Comparison of ENCODE assay signal across 13 mouse cellular contexts in the genomic region with DNA sequence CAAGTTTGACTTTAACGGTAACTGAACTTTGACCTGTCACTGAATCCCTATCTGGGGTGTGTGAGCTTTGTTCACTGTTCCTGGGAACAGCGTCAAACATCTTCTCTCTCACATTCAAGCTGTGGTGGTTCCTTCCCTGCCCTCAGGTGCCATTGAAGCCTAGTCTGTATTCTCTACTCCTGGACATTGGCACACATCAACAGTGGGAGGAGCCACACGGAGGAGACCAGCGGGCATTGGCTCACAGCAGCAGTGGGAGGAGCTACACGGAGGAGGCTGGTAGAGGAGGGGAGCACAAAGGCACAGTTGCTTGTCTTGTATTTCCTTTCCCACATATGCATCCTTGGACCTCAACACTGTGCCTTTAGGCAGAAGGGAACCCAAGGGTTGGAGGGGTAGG. TPM values are rescaled to one million over a fixed set of nuclear protein-coding genes. Genes with fewer than 3 reads are reported as not detected.
A peak's percentile ranks its signal among the peaks of the same experiment; 100 is the strongest.
DNase-seq lines count a peak whose midpoint lies in the region; ATAC-seq and TF ChIP-seq lines count a peak whose summit lies in the region.
"Had no signal": no experiment of that assay in that cellular context is flagged by ENCODE, and none has a peak within 500 bp of the region (broad histone marks: within the 10 kb centered on the region; RNA-seq: fewer than 3 reads in every experiment).

No protein-coding gene starts in this region.

- no peak overlapping the region for H3K9ac ChIP-seq in heart, postnatal 0 days (replicated peaks; ENCODE audit: low read depth, low read length)
- H3K9ac ChIP-seq in liver, embryonic 11.5 days (ENCODE audit: low read depth, low read length) = no peak overlapping the region
- H3K9ac ChIP-seq: hindbrain, embryonic 15.5 days; limb, embryonic 15.5 days had no signal

- peaks cover 10% of the 10 kb centered on the region; the same call in 1 of the 2 replicates for H3K27me3 ChIP-seq in heart, postnatal 0 days (ENCODE audit: control insufficient read depth, insufficient read depth, low read length)
- no peaks in the 10 kb centered on the region for H3K27me3 ChIP-seq in spleen, adult 2 months (ENCODE audit: control insufficient read depth, insufficient read depth, low read length)
- H3K27me3 ChIP-seq in liver, embryonic 11.5 days (replicated peaks; ENCODE audit: control insufficient read depth, insufficient read depth, low read length) = peaks cover 5% of the 10 kb centered on the region; the same call in 1 of the 2 replicates
- H3K27me3 ChIP-seq: hindbrain, embryonic 15.5 days had no signal

- WGBS in heart, postnatal 0 days = 55% methylated on average over 5 of the region's 5 CpGs
- 74% methylated on average over 5 of the region's 5 CpGs for WGBS in spleen, adult 2 months
- 60% methylated on average over 5 of the region's 5 CpGs for WGBS in liver, embryonic 11.5 days

- TF ChIP-seq POLR2A in spleen, adult 2 months (IDR thresholded peaks at IDR 0.05; ENCODE audit: low read depth, low read length) = no peak

- intact Hi-C loops in heart, postnatal 14 days (cut with DNase I) = loop anchor here (2.0 kb wide), 1 partner anchor 34 kb away; a partner anchor contains a TSS

- H3K4me1 ChIP-seq in heart, postnatal 0 days (ENCODE audit: control insufficient read depth, insufficient read depth) = peaks cover 11% of the 10 kb centered on the region
- H3K4me1 ChIP-seq in spleen, adult 2 months (ENCODE audit: control insufficient read depth, insufficient read depth, insufficient read length) = peaks cover 4% of the 10 kb centered on the region; the same call in 1 of the 2 replicates
- H3K4me1 ChIP-seq in liver, embryonic 11.5 days (replicated peaks; ENCODE audit: control insufficient read depth, insufficient read depth, low read length) = peaks cover 21% of the 10 kb centered on the region

- TF ChIP-seq EP300 in heart, postnatal 0 days (IDR thresholded peaks at IDR 0.05; ENCODE audit: low read depth) = no peak

- no peaks in the 10 kb centered on the region for H3K9me3 ChIP-seq in heart, postnatal 0 days (replicated peaks; ENCODE audit: control insufficient read depth, low read length)
- H3K9me3 ChIP-seq in liver, embryonic 11.5 days (ENCODE audit: control insufficient read depth, low read length) = peaks cover 3% of the 10 kb centered on the region; the same call in 1 of the 2 replicates
- H3K9me3 ChIP-seq: hindbrain, embryonic 15.5 days; limb, embryonic 15.5 days had no signal

- TF ChIP-seq CTCF in heart, postnatal 0 days (IDR thresholded peaks at IDR 0.05; ENCODE audit: low read depth) = no peak
- no peak for TF ChIP-seq CTCF in spleen, adult 2 months (IDR thresholded peaks at IDR 0.05; ENCODE audit: extremely low read depth, insufficient read depth, insufficient read length, insufficient replicate concordance)

- 0 out of 2 replicates have a peak overlapping the region, but pooled peaks have one; percentile 6 for H3K27ac ChIP-seq in heart, postnatal 0 days (ENCODE audit: low read depth)
- H3K27ac ChIP-seq in spleen, adult 2 months (ENCODE audit: insufficient read depth, low read length) = peak overlapping the region; percentile 76
- H3K27ac ChIP-seq in liver, embryonic 11.5 days (ENCODE audit: low read depth, low read length) = peak overlapping the region; percentile 89
- H3K27ac ChIP-seq: hindbrain, embryonic 15.5 days; limb, embryonic 15.5 days had no signal

- no peak overlapping the region for H3K4me2 ChIP-seq in heart, postnatal 0 days (ENCODE audit: low read depth, low read length)
- H3K4me2 ChIP-seq in liver, embryonic 11.5 days = no peak overlapping the region
- H3K4me2 ChIP-seq: hindbrain, embryonic 15.5 days; limb, embryonic 15.5 days had no signal

- ATAC-seq in heart, postnatal 0 days (ENCODE audit: insufficient read depth, low read depth) = no peak
- no peak for ATAC-seq in liver, embryonic 11.5 days (replicated peaks; ENCODE audit: low FRiP score)

- no peaks in the 10 kb centered on the region for H3K36me3 ChIP-seq in heart, postnatal 0 days (replicated peaks; ENCODE audit: control insufficient read depth, insufficient read depth, low read length)
- H3K36me3 ChIP-seq in spleen, adult 2 months (ENCODE audit: control insufficient read depth, insufficient read depth, low read length) = no peaks in the 10 kb centered on the region
- no peaks in the 10 kb centered on the region for H3K36me3 ChIP-seq in liver, embryonic 11.5 days (ENCODE audit: control insufficient read depth, insufficient read depth, low read length)
- H3K36me3 ChIP-seq: hindbrain, embryonic 15.5 days; limb, embryonic 15.5 days had no signal

- no peak overlapping the region for H3K4me3 ChIP-seq in heart, postnatal 0 days (ENCODE audit: low read depth, low read length)
- H3K4me3 ChIP-seq in spleen, adult 2 months (ENCODE audit: extremely low read depth, insufficient read depth, insufficient read length) = no peak overlapping the region
- no peak overlapping the region for H3K4me3 ChIP-seq in liver, embryonic 11.5 days (ENCODE audit: low read depth, low read length)
- H3K4me3 ChIP-seq: hindbrain, embryonic 15.5 days; limb, embryonic 15.5 days had no signal

- no peak for DNase-seq in heart, postnatal 0 days (ENCODE audit: low spot score)
- DNase-seq in heart, postnatal 14 days = no peak
- DNase-seq in spleen, adult 2 months (ENCODE audit: low read depth in 1 of 2, low spot score in 2 of 2) = no peak
- no peak for DNase-seq in spleen, postnatal 14 days (ENCODE audit: low spot score in 2 of 2)
- no peak for DNase-seq in liver, embryonic 11.5 days (ENCODE audit: low spot score)
- no peak for DNase-seq in layer of hippocampus, adult 8-10 months (ENCODE audit: low spot score in 2 of 2)
- DNase-seq in layer of hippocampus, adult 9-10 months (ENCODE audit: low spot score) = no peak
- no peak for DNase-seq in layer of hippocampus, adult 18-20 months (ENCODE audit: low spot score in 2 of 2)
- DNase-seq: cerebellum, adult 9-11 months; gastrocnemius, postnatal 36 days; right cerebral cortex, adult 18-20 months had no signal

RNA-seq across cellular contexts. Expression of a gene that starts 9.3 kb away (rescaled TPM):
- 0.39 and 1.6 TPM in 2 replicates for total RNA-seq in heart, postnatal 0 days (2014; rRNA removed; ENCODE audit: low replicate concordance)
- polyA plus RNA-seq in heart, postnatal 0 days (2015; fragmentation: Nextera tagmentation; extraction: Ambion mirVana) = 3.7 and 4.1 TPM in 2 replicates
- 1 to 10 TPM; 7.2 to 7.8 TPM for total RNA-seq in heart, postnatal 14 days (2021)
- 1.5 and 2.6 TPM in 2 replicates for polyA plus RNA-seq in spleen, adult 2 months (2012; rRNA removed)
- polyA plus RNA-seq in liver, embryonic 11.5 days (2014; fragmentation: Nextera tagmentation; extraction: Ambion mirVana) = 0.84 and 1.3 TPM in 2 replicates
- 1 to 10 TPM; 1.1 to 1.7 (median 1.3) TPM for total RNA-seq in layer of hippocampus, adult 8-10 months (2022)
- 1 to 10 TPM in 1 of 2 experiments, not detected in 1; 1.0 TPM for total RNA-seq in layer of hippocampus, adult 18-20 months (2021)

RNA-seq across cellular contexts. Expression of a gene that starts 12.6 kb away (rescaled TPM):
- total RNA-seq in heart, postnatal 0 days (2014; rRNA removed; ENCODE audit: low replicate concordance) = not detected in 2 replicates
- polyA plus RNA-seq in heart, postnatal 0 days (2015; fragmentation: Nextera tagmentation; extraction: Ambion mirVana) = 0.26 and 0.54 TPM in 2 replicates
- total RNA-seq in heart, postnatal 14 days (2021) = 1 to 10 TPM; 1.4 to 1.9 TPM
- polyA plus RNA-seq in spleen, adult 2 months (2012; rRNA removed) = 0.25 and 0.46 TPM in 2 replicates
- 0.31 and 0.45 TPM in 2 replicates for polyA plus RNA-seq in liver, embryonic 11.5 days (2014; fragmentation: Nextera tagmentation; extraction: Ambion mirVana)
- 1 to 10 TPM; 3.5 to 6.2 (median 4.4) TPM for total RNA-seq in layer of hippocampus, adult 8-10 months (2022)
- total RNA-seq in layer of hippocampus, adult 18-20 months (2021) = 1 to 10 TPM; 8.5 to 9.2 TPM

RNA-seq across cellular contexts. Expression of a gene that starts 33.5 kb away (rescaled TPM):
- 86.1 and 96.0 TPM in 2 replicates for total RNA-seq in heart, postnatal 0 days (2014; rRNA removed; ENCODE audit: low replicate concordance)
- 42.9 and 43.8 TPM in 2 replicates for polyA plus RNA-seq in heart, postnatal 0 days (2015; fragmentation: Nextera tagmentation; extraction: Ambion mirVana)
- 10 to 100 TPM; 50.6 to 55.5 TPM for total RNA-seq in heart, postnatal 14 days (2021)
- polyA plus RNA-seq in spleen, adult 2 months (2012; rRNA removed) = 102 and 108 TPM in 2 replicates
- 66.0 and 66.7 TPM in 2 replicates for polyA plus RNA-seq in liver, embryonic 11.5 days (2014; fragmentation: Nextera tagmentation; extraction: Ambion mirVana)
- total RNA-seq in layer of hippocampus, adult 8-10 months (2022) = 10 to 100 TPM; 33.0 to 49.0 (median 39.5) TPM
- total RNA-seq in layer of hippocampus, adult 18-20 months (2021) = 10 to 100 TPM; 37.0 to 40.5 TPM

Comparison
In these comparisons a context has a peak if more than half of its experiments do, and no peak if none do; other contexts are left out.
1. H3K27ac ChIP-seq: peak in every context shown above with its lines; median percentile 89 in liver, embryonic 11.5 days; 76 in spleen, adult 2 months; 6 in heart, postnatal 0 days.